Mouse (Mus musculus): Measurements from ENCODE around the gene Adss.
"Not testable (repeated sequence)": the region's sequence is repeated elsewhere in the genome, so short reads cannot be mapped to it uniquely, and the experiment has no call there.

The Adss gene

GRCm38 (mm10) chr1:177796193-177796939 is at the start of gene Adss:
Adss (minus strand) TSS chr1:177796511.
- peak; percentile 99 for DNase-seq (ENCODE audit: extremely low spot score)

- DNase-seq (ENCODE audit: extremely low spot score) = peak; percentile 8
Observed at GRCm38 (mm10) chr1:177845812-177846211, 49.5 kb upstream of the Adss start.

- not testable (repeated sequence) for DNase-seq (ENCODE audit: extremely low spot score)
Observed at GRCm38 (mm10) chr1:177827776-177828175, 31.5 kb upstream of the Adss start.

- peak; percentile 12 for DNase-seq (ENCODE audit: extremely low spot score)
Observed at GRCm38 (mm10) chr1:177806772-177807171, 10.5 kb upstream of the Adss start.

GRCm38 (mm10) chr1:177803511-177803910 is 7.2 kb upstream of the Adss start:
- no peak for DNase-seq (ENCODE audit: extremely low spot score)

GRCm38 (mm10) chr1:177797151-177797755 is 942 bp upstream of the Adss start:
- DNase-seq (ENCODE audit: extremely low spot score) = peak; percentile 9

GRCm38 (mm10) chr1:177795421-177796192 is 704 bp downstream of the Adss start:
- no peak for DNase-seq (ENCODE audit: extremely low spot score)

GRCm38 (mm10) chr1:177794866-177795265 is 1.4 kb downstream of the Adss start:
- peak; percentile 22 for DNase-seq (ENCODE audit: extremely low spot score)

- DNase-seq (ENCODE audit: extremely low spot score) = no peak
Observed at GRCm38 (mm10) chr1:177792835-177793234, 3.5 kb downstream of the Adss start.

GRCm38 (mm10) chr1:177777397-177777796 is 18.9 kb downstream of the Adss start:
- no peak for DNase-seq (ENCODE audit: extremely low spot score)

- no peak for DNase-seq (ENCODE audit: extremely low spot score)
Observed at GRCm38 (mm10) chr1:177768931-177769330, 27.4 kb downstream of the Adss start.

GRCm38 (mm10) chr1:177757249-177757648 is 39.1 kb downstream of the Adss start:
- DNase-seq (ENCODE audit: extremely low spot score) = no peak

GRCm38 (mm10) chr1:177753496-177753895 is 42.8 kb downstream of the Adss start:
- DNase-seq (ENCODE audit: extremely low spot score) = no peak

- DNase-seq (ENCODE audit: extremely low spot score) = no peak
Observed at GRCm38 (mm10) chr1:177747869-177748540, 48.3 kb downstream of the Adss start.

GRCm38 (mm10) chr1:177744521-177745325 is 51.6 kb downstream of the Adss start:
- DNase-seq (ENCODE audit: extremely low spot score) = no peak

- DNase-seq (ENCODE audit: extremely low spot score) = no peak
Observed at GRCm38 (mm10) chr1:177742119-177742518, 54.2 kb downstream of the Adss start.

- no peak for DNase-seq (ENCODE audit: extremely low spot score)
Observed at GRCm38 (mm10) chr1:177740707-177741106, 55.6 kb downstream of the Adss start.

GRCm38 (mm10) chr1:177737505-177738105 is 58.7 kb downstream of the Adss start:
- DNase-seq (ENCODE audit: extremely low spot score) = no peak

GRCm38 (mm10) chr1:177731973-177732372 is 64.3 kb downstream of the Adss start:
- no peak for DNase-seq (ENCODE audit: extremely low spot score)

Measured in embryo, embryonic 9.5 days (tissue).